Mouse (Mus musculus): Measurements from ENCODE around the gene Naa50.

DNA sequence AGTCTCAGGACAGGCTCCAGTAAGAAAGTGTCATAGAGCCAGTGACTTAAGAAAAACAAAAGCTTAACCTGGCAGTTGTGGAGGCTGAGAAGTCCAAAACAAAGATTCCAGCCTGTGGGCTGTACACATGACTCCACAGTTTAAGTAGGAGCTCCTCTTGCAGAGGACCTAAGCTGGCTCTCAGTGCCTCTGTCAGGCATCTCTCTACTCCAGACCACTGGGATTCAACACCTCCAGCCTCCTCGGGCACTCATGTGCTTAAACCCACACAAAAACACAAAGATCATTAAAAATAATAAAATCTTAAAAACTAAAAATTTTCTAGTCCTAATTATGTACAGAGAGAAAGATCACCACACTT, 71.4 kb downstream of the Naa50 start:
- no peak for TF ChIP-seq POLR2A (IDR thresholded peaks at IDR 0.05; ENCODE audit: borderline replicate concordance, control insufficient read depth, low read depth, low read length)
- no peak for TF ChIP-seq CTCF (IDR thresholded peaks at IDR 0.05; ENCODE audit: control insufficient read depth, insufficient read depth, low read length)

All from bone marrow, adult 2 months (tissue).